Mouse (Mus musculus): ENCODE measurements at regions not wholly inside any gene's neighbourhood (a gene's known extent, or its start where the extent isn't known, plus 50 kb on each side); places are given as distances from the start of the nearest gene placed in this dataset.
A peak's percentile ranks its signal among the peaks of the same experiment; 100 is the strongest.
"Not testable (repeated sequence)": the region's sequence is repeated elsewhere in the genome, so short reads cannot be mapped to it uniquely, and the experiment has no call there.

GRCm38 (mm10) chr6:117701547-117701946, 139.4 kb upstream of the Zfp637 start:
- no peak for DNase-seq

GRCm38 (mm10) chr6:117706006-117706405, 135.0 kb upstream of the Zfp637 start:
- no peak for DNase-seq

- no peak for DNase-seq
These were observed 131.8 kb upstream of the Zfp637 start for GRCm38 (mm10) chr6:117709212-117709611.

GRCm38 (mm10) chr6:117715056-117715777, 125.8 kb upstream of the Zfp637 start:
- no peak for DNase-seq

GRCm38 (mm10) chr6:117716422-117716821, 124.6 kb upstream of the Zfp637 start:
- not testable (repeated sequence) for DNase-seq

- DNase-seq: not testable (repeated sequence)
These were observed 88.6 kb upstream of the Zfp637 start for GRCm38 (mm10) chr6:117752338-117752737.

GRCm38 (mm10) chr6:117755682-117756081, 85.3 kb upstream of the Zfp637 start:
- DNase-seq: not testable (repeated sequence)

- no peak for DNase-seq
These were observed 84.8 kb upstream of the Zfp637 start for GRCm38 (mm10) chr6:117756176-117756575.

GRCm38 (mm10) chr6:117758516-117758915, 82.5 kb upstream of the Zfp637 start:
- not testable (repeated sequence) for DNase-seq

GRCm38 (mm10) chr6:117771506-117771905, 69.5 kb upstream of the Zfp637 start:
- DNase-seq: no peak

- DNase-seq: no peak
These were observed 68.6 kb upstream of the Zfp637 start for GRCm38 (mm10) chr6:117772396-117772795.

- DNase-seq: no peak
These were observed 65.5 kb upstream of the Zfp637 start for GRCm38 (mm10) chr6:117775304-117776050.

GRCm38 (mm10) chr6:117778027-117778426, 63.0 kb upstream of the Zfp637 start:
- no peak for DNase-seq

- peak; percentile 56 for DNase-seq
These were observed 62.5 kb upstream of the Zfp637 start for GRCm38 (mm10) chr6:117778481-117778880.

GRCm38 (mm10) chr6:117779020-117779419, 62.0 kb upstream of the Zfp637 start:
- DNase-seq: no peak

GRCm38 (mm10) chr6:117788580-117789540, 52.1 kb upstream of the Zfp637 start:
- DNase-seq: peak; percentile 12

- DNase-seq: no peak
These were observed 50.4 kb upstream of the Zfp637 start for GRCm38 (mm10) chr6:117790581-117790980.
